Mouse (Mus musculus): Measurements from ENCODE around the gene Sorcs2. TPM values are rescaled to one million over a fixed set of nuclear protein-coding genes. Genes with fewer than 3 reads are reported as not detected.
A peak's percentile ranks its signal among the peaks of the same experiment; 100 is the strongest.

The Sorcs2 gene
- polyA plus RNA-seq, 1 experiment from 2014 or later, result 3.1 TPM

DNA sequence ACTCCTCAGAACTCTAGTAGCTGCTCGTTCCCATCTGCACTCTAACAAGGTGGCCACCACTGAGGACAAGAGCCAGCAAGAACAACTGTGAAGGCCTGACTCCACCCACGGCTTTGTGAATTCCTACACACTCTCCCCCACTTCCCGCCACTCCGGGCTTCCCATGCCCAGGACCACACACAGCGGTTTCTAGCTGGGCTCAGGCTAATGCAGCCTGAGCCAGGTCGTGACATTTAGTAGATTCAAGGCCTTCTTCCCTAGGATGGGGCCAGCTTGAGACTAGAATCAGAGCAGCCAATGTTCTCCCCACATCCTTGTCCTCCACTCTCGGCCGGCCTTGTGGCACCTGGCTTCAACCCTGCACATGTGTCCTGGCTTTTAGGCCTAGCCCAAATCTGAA lies 76.4 kb downstream of the Sorcs2 start:
- H3K4me1 ChIP-seq (replicated peaks; ENCODE audit: control insufficient read depth, insufficient read depth), result peaks cover 3% of the 10 kb centered on the region; the same call in 1 of the 2 replicates
- peak; percentile 27; the same call in 1 of the 2 replicates for ATAC-seq (ENCODE audit: low FRiP score, low TSS enrichment)
- no peak overlapping the region for H3K27ac ChIP-seq (replicated peaks)
- peak; percentile 21 for DNase-seq (ENCODE audit: low spot score)
- H3K9ac ChIP-seq (ENCODE audit: low read length), result no peak overlapping the region
- H3K4me3 ChIP-seq (ENCODE audit: low read depth, low read length), result no peak overlapping the region
- H3K36me3 ChIP-seq (ENCODE audit: control insufficient read depth, insufficient read depth, low read length), result no peaks in the 10 kb centered on the region
- 28% methylated on average over 8 of the region's 8 CpGs for WGBS
- no peaks in the 10 kb centered on the region for H3K27me3 ChIP-seq (ENCODE audit: control insufficient read depth, insufficient read depth, low read length)
- TF ChIP-seq EP300 (optimal IDR thresholded peaks at IDR 0.05) (no peak), CTCF (IDR thresholded peaks at IDR 0.05; ENCODE audit: low read depth) (no peak)
- no peaks in the 10 kb centered on the region for H3K9me3 ChIP-seq (ENCODE audit: control insufficient read depth, low read length)
- H3K4me2 ChIP-seq (replicated peaks; ENCODE audit: low read depth), result no peak overlapping the region

DNA sequence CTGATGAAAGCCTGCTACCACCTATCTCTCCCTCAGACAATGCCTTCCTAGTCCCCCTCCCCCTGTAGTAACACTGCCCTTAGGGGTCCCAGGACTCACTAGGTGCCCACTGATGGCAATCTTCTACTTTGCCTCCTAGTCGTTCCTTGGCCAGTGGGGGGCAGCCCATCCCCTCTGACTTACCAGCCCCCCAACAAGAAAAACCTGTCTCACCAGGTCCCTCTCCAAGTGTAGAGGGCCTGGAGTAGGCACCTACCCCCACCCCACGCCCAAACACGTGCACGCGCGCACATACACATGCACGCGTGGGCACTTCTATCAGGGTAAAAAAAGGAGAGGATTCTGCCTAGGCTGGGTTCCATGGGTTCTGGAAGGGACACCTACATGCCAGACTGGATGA lies 77.3 kb downstream of the Sorcs2 start:
- DNase-seq (ENCODE audit: low spot score), result no peak
- Histone ChIP-seq H3K27ac (replicated peaks) (no peak overlapping the region), H3K4me3 (ENCODE audit: low read depth, low read length) (no peak overlapping the region), H3K36me3 (ENCODE audit: control insufficient read depth, insufficient read depth, low read length) (no peaks in the 10 kb centered on the region), H3K4me2 (replicated peaks; ENCODE audit: low read depth) (no peak overlapping the region), H3K9me3 (ENCODE audit: control insufficient read depth, low read length) (no peaks in the 10 kb centered on the region), H3K9ac (ENCODE audit: low read length) (no peak overlapping the region), H3K27me3 (ENCODE audit: control insufficient read depth, insufficient read depth, low read length) (no peaks in the 10 kb centered on the region), H3K4me1 (replicated peaks; ENCODE audit: control insufficient read depth, insufficient read depth) (peaks cover 3% of the 10 kb centered on the region; the same call in 1 of the 2 replicates)
- no peak for ATAC-seq (ENCODE audit: low FRiP score, low TSS enrichment)
- WGBS, result 74% methylated on average over 8 of the region's 8 CpGs
- peak; percentile 41 for TF ChIP-seq CTCF (IDR thresholded peaks at IDR 0.05; ENCODE audit: low read depth)
- no peak for TF ChIP-seq EP300 (optimal IDR thresholded peaks at IDR 0.05)

DNA sequence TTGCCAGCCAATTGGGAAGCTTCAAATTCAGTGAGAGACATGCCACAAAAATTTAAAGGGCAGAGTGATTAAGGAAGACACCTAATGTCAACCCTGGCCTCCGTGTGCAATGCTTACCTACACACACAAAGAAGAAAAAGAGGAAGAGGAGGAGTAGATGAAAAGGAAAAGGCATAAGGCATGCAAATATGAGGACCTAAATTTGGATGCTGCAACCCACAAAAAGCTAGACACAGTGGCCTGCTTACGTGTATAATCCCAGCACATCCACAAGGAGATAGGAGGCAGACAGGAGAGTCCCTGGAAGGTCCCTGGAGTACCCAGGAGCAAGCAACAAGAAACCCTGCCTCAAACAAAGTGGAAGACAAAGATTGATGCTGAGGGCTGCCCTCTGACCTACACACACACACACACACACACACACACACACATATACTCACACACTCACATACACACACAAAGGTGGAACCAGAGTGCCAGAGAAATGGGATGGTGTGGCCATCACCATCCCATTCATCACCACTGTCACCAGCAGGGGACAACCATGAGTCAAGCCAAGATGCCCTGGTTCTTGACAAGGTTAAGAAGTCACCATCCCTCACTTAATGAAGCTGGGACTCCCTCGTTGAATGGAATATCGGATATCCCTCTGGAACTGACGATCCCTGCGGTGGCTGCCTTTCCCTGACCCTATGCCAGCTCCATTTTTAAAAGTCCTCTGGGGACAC lies 80.1 kb downstream of the Sorcs2 start:
- DNase-seq (ENCODE audit: low spot score) (no peak), ATAC-seq (ENCODE audit: low FRiP score, low TSS enrichment) (no peak)
- Histone ChIP-seq H3K9ac (ENCODE audit: low read length) (no peak overlapping the region), H3K36me3 (ENCODE audit: control insufficient read depth, insufficient read depth, low read length) (no peaks in the 10 kb centered on the region), H3K27ac (replicated peaks) (no peak overlapping the region), H3K4me2 (replicated peaks; ENCODE audit: low read depth) (no peak overlapping the region), H3K27me3 (ENCODE audit: control insufficient read depth, insufficient read depth, low read length) (no peaks in the 10 kb centered on the region), H3K4me1 (replicated peaks; ENCODE audit: control insufficient read depth, insufficient read depth) (peaks cover 7% of the 10 kb centered on the region), H3K9me3 (ENCODE audit: control insufficient read depth, low read length) (no peaks in the 10 kb centered on the region), H3K4me3 (ENCODE audit: low read depth, low read length) (no peak overlapping the region)
- no peak for TF ChIP-seq EP300 (optimal IDR thresholded peaks at IDR 0.05)
- peak; percentile 56 for TF ChIP-seq CTCF (IDR thresholded peaks at IDR 0.05; ENCODE audit: low read depth)
- 63% methylated on average over 6 of the region's 6 CpGs for WGBS

DNA sequence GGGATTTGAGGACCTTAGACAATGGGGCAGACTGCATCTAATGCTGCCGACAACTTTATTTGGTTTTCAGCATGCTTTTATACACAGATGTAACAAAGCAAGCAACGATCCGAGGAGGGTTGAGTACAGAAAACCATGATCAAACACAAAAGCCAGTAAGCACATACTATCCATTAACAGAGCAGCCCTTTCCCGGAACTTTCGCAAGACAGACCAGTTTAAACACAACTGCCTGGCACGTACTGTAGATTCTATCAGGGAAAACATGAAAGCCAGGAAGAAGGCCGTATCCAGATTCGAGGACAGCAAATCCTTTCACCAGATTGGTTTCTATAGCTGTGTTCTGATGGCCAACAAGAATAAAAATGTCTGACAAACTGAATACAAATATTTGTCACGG lies 82.8 kb downstream of the Sorcs2 start:
- DNase-seq (ENCODE audit: low spot score) (no peak), ATAC-seq (ENCODE audit: low FRiP score, low TSS enrichment) (0 out of 2 replicates have a peak, but pooled peaks have one; percentile 36)
- H3K9me3 ChIP-seq (ENCODE audit: control insufficient read depth, low read length), result no peaks in the 10 kb centered on the region
- TF ChIP-seq EP300 (optimal IDR thresholded peaks at IDR 0.05) (no peak), CTCF (IDR thresholded peaks at IDR 0.05; ENCODE audit: low read depth) (no peak)
- H3K4me3 ChIP-seq (ENCODE audit: low read depth, low read length), result no peak overlapping the region
- H3K27ac ChIP-seq (replicated peaks), result no peak overlapping the region; the same call in none of the 2 replicates
- H3K4me2 ChIP-seq (replicated peaks; ENCODE audit: low read depth), result no peak overlapping the region
- 48% methylated on average over 9 of the region's 9 CpGs for WGBS
- H3K27me3 ChIP-seq (ENCODE audit: control insufficient read depth, insufficient read depth, low read length), result no peaks in the 10 kb centered on the region
- H3K4me1 ChIP-seq (replicated peaks; ENCODE audit: control insufficient read depth, insufficient read depth), result peaks cover 4% of the 10 kb centered on the region
- no peak overlapping the region for H3K9ac ChIP-seq (ENCODE audit: low read length)
- H3K36me3 ChIP-seq (ENCODE audit: control insufficient read depth, insufficient read depth, low read length), result no peaks in the 10 kb centered on the region

DNA sequence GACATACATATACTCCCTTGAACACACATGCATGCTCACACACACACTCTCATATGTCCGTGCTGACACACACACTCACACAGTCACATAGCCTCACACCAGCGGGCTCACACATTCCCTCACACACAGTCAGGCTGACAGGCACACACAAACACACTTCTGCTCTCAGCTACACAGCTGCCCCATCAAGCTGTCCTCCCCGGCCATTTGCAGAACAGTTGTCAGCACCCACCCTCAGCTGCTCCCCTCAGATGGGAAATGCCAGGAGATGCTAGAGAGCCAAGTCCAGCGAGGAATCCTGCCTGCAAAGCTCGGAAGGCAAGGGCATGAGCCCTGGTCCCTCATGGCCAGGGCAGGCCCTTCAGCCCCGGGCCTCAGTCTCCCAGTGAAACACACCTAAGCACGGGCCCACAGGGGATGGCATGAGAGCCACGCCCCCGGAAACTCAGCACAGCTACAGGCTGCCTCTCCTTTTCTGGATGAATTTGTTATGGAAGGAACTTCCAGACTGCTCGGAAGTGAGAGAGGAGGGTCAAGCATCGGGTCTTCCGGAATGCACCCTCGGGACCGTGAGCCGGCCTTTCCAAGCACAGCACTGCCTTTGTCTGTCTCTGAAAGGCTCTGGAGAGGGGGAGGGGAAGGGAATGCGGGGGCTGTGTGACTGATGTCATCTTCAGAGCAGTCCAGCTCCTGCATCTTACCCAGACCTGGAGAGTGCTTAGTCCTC lies 84.4 kb downstream of the Sorcs2 start:
- Histone ChIP-seq H3K36me3 (ENCODE audit: control insufficient read depth, insufficient read depth, low read length) (no peaks in the 10 kb centered on the region), H3K27me3 (ENCODE audit: control insufficient read depth, insufficient read depth, low read length) (no peaks in the 10 kb centered on the region), H3K4me1 (replicated peaks; ENCODE audit: control insufficient read depth, insufficient read depth) (peaks cover 4% of the 10 kb centered on the region), H3K4me2 (replicated peaks; ENCODE audit: low read depth) (no peak overlapping the region), H3K9ac (ENCODE audit: low read length) (0 out of 2 replicates have a peak overlapping the region, but pooled peaks have one; percentile 13), H3K9me3 (ENCODE audit: control insufficient read depth, low read length) (no peaks in the 10 kb centered on the region), H3K27ac (replicated peaks) (peak overlapping the region; percentile 35), H3K4me3 (ENCODE audit: low read depth, low read length) (no peak overlapping the region)
- ATAC-seq (ENCODE audit: low FRiP score, low TSS enrichment) (peak; percentile 48; the same call in 1 of the 2 replicates), DNase-seq (ENCODE audit: low spot score) (peak; percentile 40)
- WGBS, result 32% methylated on average over 16 of the region's 16 CpGs
- TF ChIP-seq EP300 (optimal IDR thresholded peaks at IDR 0.05) (no peak), CTCF (IDR thresholded peaks at IDR 0.05; ENCODE audit: low read depth) (no peak)

DNA sequence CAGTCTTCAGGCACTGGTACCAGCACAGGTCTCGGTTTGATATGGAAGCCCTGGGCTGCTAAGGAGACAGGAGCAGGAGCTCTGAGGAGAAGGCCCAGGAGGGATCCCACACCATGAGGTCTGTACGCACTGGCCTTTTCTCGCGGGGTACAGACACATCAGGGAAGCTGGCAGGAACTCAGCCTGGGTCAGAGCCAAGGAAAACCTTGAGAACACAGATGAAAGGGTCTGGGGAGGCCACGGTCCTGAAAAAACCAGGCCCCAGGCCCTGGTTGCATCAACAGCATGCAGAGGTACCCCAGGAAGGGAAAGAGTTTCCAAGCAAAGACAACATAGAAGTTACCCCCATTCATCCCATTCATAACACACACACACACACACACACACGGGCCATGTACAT lies 85.0 kb downstream of the Sorcs2 start:
- H3K4me3 ChIP-seq (ENCODE audit: low read depth, low read length), result no peak overlapping the region
- 53% methylated on average over 6 of the region's 6 CpGs for WGBS
- no peak overlapping the region for H3K4me2 ChIP-seq (replicated peaks; ENCODE audit: low read depth)
- DNase-seq (ENCODE audit: low spot score) (no peak), ATAC-seq (ENCODE audit: low FRiP score, low TSS enrichment) (no peak)
- no peak for TF ChIP-seq EP300 (optimal IDR thresholded peaks at IDR 0.05)
- TF ChIP-seq CTCF (IDR thresholded peaks at IDR 0.05; ENCODE audit: low read depth), result no peak
- H3K4me1 ChIP-seq (replicated peaks; ENCODE audit: control insufficient read depth, insufficient read depth), result peaks cover 4% of the 10 kb centered on the region
- H3K9ac ChIP-seq (ENCODE audit: low read length), result no peak overlapping the region
- no peaks in the 10 kb centered on the region for H3K27me3 ChIP-seq (ENCODE audit: control insufficient read depth, insufficient read depth, low read length)
- no peaks in the 10 kb centered on the region for H3K9me3 ChIP-seq (ENCODE audit: control insufficient read depth, low read length)
- no peak overlapping the region for H3K27ac ChIP-seq (replicated peaks)
- no peaks in the 10 kb centered on the region for H3K36me3 ChIP-seq (ENCODE audit: control insufficient read depth, insufficient read depth, low read length)

Measured in stomach, postnatal 0 days (tissue).